Mouse (Mus musculus) R1 (cell line): ENCODE results near the gene Eif4g3.

Experiments
- DNase-seq: peaks from one replicate; pipeline ENCODE4 v3.0.0-alpha.2; 2018; ENCODE audit warnings: low read depth, low spot score

The Eif4g3 gene

GRCm38 (mm10) chr4:138217441-138217840, 224.6 kb downstream of the Eif4g3 start:
- peak; percentile 46 for DNase-seq

GRCm38 (mm10) chr4:138217951-138218685, 225.3 kb downstream of the Eif4g3 start:
- DNase-seq: no peak

GRCm38 (mm10) chr4:138219331-138219730, 226.5 kb downstream of the Eif4g3 start:
- DNase-seq: peak; percentile 56

- DNase-seq: no peak
Observed at GRCm38 (mm10) chr4:138220761-138221160, 227.9 kb downstream of the Eif4g3 start.

GRCm38 (mm10) chr4:138221406-138221805, 228.6 kb downstream of the Eif4g3 start:
- DNase-seq: no peak

- peak; percentile 44 for DNase-seq
Observed at GRCm38 (mm10) chr4:138222396-138222795, 229.6 kb downstream of the Eif4g3 start.

- DNase-seq: no peak
Observed at GRCm38 (mm10) chr4:138223623-138224022, 230.8 kb downstream of the Eif4g3 start.

- peak; percentile 65 for DNase-seq
Observed at GRCm38 (mm10) chr4:138246756-138247665, 254.2 kb downstream of the Eif4g3 start.

- peak; percentile 91 for DNase-seq
Observed at GRCm38 (mm10) chr4:138250088-138250960, 257.5 kb downstream of the Eif4g3 start, which contains the start of the genes Sh2d5 and Kif17. Gene Sh2d5, plus strand, starts transcription at chr4:138250403. Gene Kif17, plus strand, starts transcription at chr4:138250435.

GRCm38 (mm10) chr4:138251819-138252218, 259.0 kb downstream of the Eif4g3 start:
- peak; percentile 43 for DNase-seq

GRCm38 (mm10) chr4:138252231-138252630, 259.4 kb downstream of the Eif4g3 start:
- DNase-seq: no peak

- no peak for DNase-seq
Observed at GRCm38 (mm10) chr4:138257116-138257687, 264.4 kb downstream of the Eif4g3 start.
